Mouse (Mus musculus) forebrain, embryonic 10.5 days (tissue): ENCODE results near the gene C130032M10Rik. TPM values are rescaled to one million over a fixed set of nuclear protein-coding genes. Genes with fewer than 3 reads are reported as not detected.

Experiments used
- DNase-seq: peaks from one replicate; pipeline ENCODE4 v3.0.0-alpha.2; 2017; ENCODE audit warnings: low spot score; ENCODE audit errors: extremely low spot score
- H3K27ac ChIP-seq: fragments of 300-500 bp; sonication (generic); 2 replicates; pipeline ENCODE4 v1.5.1; 2016; ENCODE audit warnings: mild to moderate bottlenecking
- H3K27me3 ChIP-seq: fragments of 300-500 bp; sonication (generic); 2 replicates; pipeline ENCODE4 v1.6.1; 2016; ENCODE audit warnings: mild to moderate bottlenecking; ENCODE audit not compliant: poor library complexity, severe bottlenecking
- H3K36me3 ChIP-seq: fragments of 300-500 bp; sonication (generic); replicated peaks from 2 replicates; pipeline ENCODE4 v1.6.1; 2016; ENCODE audit warnings: mild to moderate bottlenecking, moderate library complexity
- H3K4me1 ChIP-seq: fragments of 300-500 bp; sonication (generic); 2 replicates; pipeline ENCODE4 v1.6.1; 2016
- H3K4me3 ChIP-seq: fragments of 300-500 bp; sonication (generic); 2 replicates; pipeline ENCODE4 v1.5.1; 2016; ENCODE audit warnings: mild to moderate bottlenecking, moderate library complexity
- H3K9me3 ChIP-seq: fragments of 300-500 bp; sonication (generic); 2 replicates; pipeline ENCODE4 v1.6.1; 2016; ENCODE audit warnings: mild to moderate bottlenecking, moderate library complexity
- WGBS: fragments of 180-500 bp; shearing (Covaris S2); methylation state at CpG from one replicate; pipeline ENCODE4 v1.1.7; 2016; 5-methylcytosine and 5-hydroxymethylcytosine counted together
- polyA plus RNA-seq: library from polyadenylated mRNA; unstranded; fragments of >200 nt; fragmentation: Nextera tagmentation; extraction: Ambion mirVana; gene quantifications from 2 replicates; pipeline ENCODE4 v1.2.1, GENCODE M21; 2016

Gene C130032M10Rik
- 1.0 and 1.2 TPM in 2 replicates for polyA plus RNA-seq

- H3K27me3 ChIP-seq, result no peaks in the 10 kb centered on the region
- WGBS, result 94% methylated on average over 11 of the region's 11 CpGs
- peaks cover 85% of the 10 kb centered on the region for H3K36me3 ChIP-seq
- H3K27ac ChIP-seq, result no peak within 1 kb of the TSS
- peaks cover 56% of the 10 kb centered on the region for H3K9me3 ChIP-seq
- no peak for DNase-seq
- peaks cover 13% of the 10 kb centered on the region; the same call in 1 of the 2 replicates for H3K4me1 ChIP-seq
- no peak within 1 kb of the TSS for H3K4me3 ChIP-seq
Observed at GRCm38 (mm10) chr9:114515364-114515763, at the start of gene C130032M10Rik. C130032M10Rik (plus strand) TSS chr9:114515697.

- H3K36me3 ChIP-seq, result peaks cover 30% of the 10 kb centered on the region
- no peak for DNase-seq
- H3K27me3 ChIP-seq, result no peaks in the 10 kb centered on the region
- WGBS, result 69% methylated on average over 7 of the region's 7 CpGs
- peak overlapping the region; percentile 51; the same call in 1 of the 2 replicates for H3K27ac ChIP-seq
- H3K9me3 ChIP-seq, result 0 out of 2 replicates have a peak, but pooled peaks cover 3% of the 10 kb centered on the region
- H3K4me1 ChIP-seq, result peaks cover 14% of the 10 kb centered on the region
- H3K4me3 ChIP-seq, result no peak overlapping the region
Observed at GRCm38 (mm10) chr9:114466871-114467270, 48.6 kb upstream of the C130032M10Rik start.

- peaks cover 25% of the 10 kb centered on the region for H3K36me3 ChIP-seq
- H3K9me3 ChIP-seq, result 0 out of 2 replicates have a peak, but pooled peaks cover 3% of the 10 kb centered on the region
- no peak overlapping the region for H3K27ac ChIP-seq
- no peak overlapping the region for H3K4me3 ChIP-seq
- WGBS, result 86% methylated on average over 5 of the region's 5 CpGs
- no peaks in the 10 kb centered on the region for H3K27me3 ChIP-seq
- peaks cover 14% of the 10 kb centered on the region for H3K4me1 ChIP-seq
- no peak for DNase-seq
Observed at GRCm38 (mm10) chr9:114468217-114468616, 47.3 kb upstream of the C130032M10Rik start.

- Histone ChIP-seq H3K36me3 (peaks cover 25% of the 10 kb centered on the region), H3K4me3 (no peak overlapping the region), H3K27ac (no peak overlapping the region), H3K4me1 (peaks cover 14% of the 10 kb centered on the region), H3K9me3 (0 out of 2 replicates have a peak, but pooled peaks cover 3% of the 10 kb centered on the region), H3K27me3 (no peaks in the 10 kb centered on the region)
- 93% methylated on average over 4 of the region's 4 CpGs for WGBS
- DNase-seq, result no peak
Observed at GRCm38 (mm10) chr9:114468701-114469100, 46.8 kb upstream of the C130032M10Rik start.

GRCm38 (mm10) chr9:114471892-114472291 lies 43.6 kb upstream of the C130032M10Rik start:
- WGBS, result 86% methylated on average over 7 of the region's 7 CpGs
- Histone ChIP-seq H3K4me3 (no peak overlapping the region), H3K36me3 (peaks cover 4% of the 10 kb centered on the region)

GRCm38 (mm10) chr9:114477019-114477418 lies 38.5 kb upstream of the C130032M10Rik start:
- WGBS, result 92% methylated on average over 9 of the region's 9 CpGs
- Histone ChIP-seq H3K4me3 (no peak overlapping the region), H3K27ac (no peak overlapping the region), H3K27me3 (no peaks in the 10 kb centered on the region), H3K9me3 (no peaks in the 10 kb centered on the region), H3K36me3 (no peaks in the 10 kb centered on the region), H3K4me1 (no peaks in the 10 kb centered on the region)
- no peak for DNase-seq

More at GRCm38 (mm10) chr9:114471892-114472291, 43.6 kb upstream of the C130032M10Rik start:
- Histone ChIP-seq H3K27ac (no peak overlapping the region), H3K9me3 (0 out of 2 replicates have a peak, but pooled peaks cover 3% of the 10 kb centered on the region), H3K27me3 (no peaks in the 10 kb centered on the region), H3K4me1 (peaks cover 8% of the 10 kb centered on the region)
- DNase-seq, result no peak

- Histone ChIP-seq H3K4me3 (no peak overlapping the region), H3K27ac (no peak overlapping the region), H3K27me3 (no peaks in the 10 kb centered on the region), H3K36me3 (no peaks in the 10 kb centered on the region), H3K4me1 (no peaks in the 10 kb centered on the region), H3K9me3 (no peaks in the 10 kb centered on the region)
- DNase-seq, result no peak
- WGBS, result 87% methylated on average over 3 of the region's 3 CpGs
Observed at GRCm38 (mm10) chr9:114480940-114481339, 34.6 kb upstream of the C130032M10Rik start.

GRCm38 (mm10) chr9:114484771-114485170 lies 30.7 kb upstream of the C130032M10Rik start:
- Histone ChIP-seq H3K4me1 (no peaks in the 10 kb centered on the region), H3K27me3 (no peaks in the 10 kb centered on the region), H3K27ac (no peak overlapping the region), H3K4me3 (no peak overlapping the region), H3K36me3 (no peaks in the 10 kb centered on the region), H3K9me3 (no peaks in the 10 kb centered on the region)
- WGBS, result 87% methylated on average over 5 of the region's 5 CpGs
- no peak for DNase-seq

- WGBS, result 89% methylated on average over 4 of the region's 4 CpGs
Observed at GRCm38 (mm10) chr9:114486808-114487207, 28.7 kb upstream of the C130032M10Rik start.

GRCm38 (mm10) chr9:114487481-114488258 lies 27.8 kb upstream of the C130032M10Rik start:
- Histone ChIP-seq H3K4me3 (no peak overlapping the region), H3K27me3 (no peaks in the 10 kb centered on the region), H3K4me1 (no peaks in the 10 kb centered on the region), H3K36me3 (no peaks in the 10 kb centered on the region), H3K27ac (no peak overlapping the region), H3K9me3 (no peaks in the 10 kb centered on the region)
- no peak for DNase-seq
- WGBS, result 91% methylated on average over 23 of the region's 23 CpGs

More at GRCm38 (mm10) chr9:114486808-114487207, 28.7 kb upstream of the C130032M10Rik start:
- Histone ChIP-seq H3K27me3 (no peaks in the 10 kb centered on the region), H3K27ac (no peak overlapping the region), H3K4me3 (no peak overlapping the region), H3K9me3 (no peaks in the 10 kb centered on the region), H3K36me3 (no peaks in the 10 kb centered on the region), H3K4me1 (no peaks in the 10 kb centered on the region)
- no peak for DNase-seq

- no peak for DNase-seq
- no peaks in the 10 kb centered on the region for H3K36me3 ChIP-seq
- H3K9me3 ChIP-seq, result no peaks in the 10 kb centered on the region
- no peak overlapping the region for H3K4me3 ChIP-seq
- no peak overlapping the region for H3K27ac ChIP-seq
- no peaks in the 10 kb centered on the region for H3K27me3 ChIP-seq
- 90% methylated on average over 7 of the region's 7 CpGs for WGBS
- peaks cover 10% of the 10 kb centered on the region; the same call in 1 of the 2 replicates for H3K4me1 ChIP-seq
Observed at GRCm38 (mm10) chr9:114496469-114496868, 19.0 kb upstream of the C130032M10Rik start.

GRCm38 (mm10) chr9:114498218-114498617 lies 17.3 kb upstream of the C130032M10Rik start:
- Histone ChIP-seq H3K27me3 (no peaks in the 10 kb centered on the region), H3K4me1 (peaks cover 10% of the 10 kb centered on the region; the same call in 1 of the 2 replicates), H3K27ac (no peak overlapping the region), H3K9me3 (no peaks in the 10 kb centered on the region), H3K4me3 (no peak overlapping the region), H3K36me3 (no peaks in the 10 kb centered on the region)
- DNase-seq, result peak; percentile 89
- 13% methylated on average over 11 of the region's 11 CpGs for WGBS
